Mouse (Mus musculus) erythroblast, embryonic 14.5 days (primary cell): ENCODE measurements around the gene Heg1. TPM values are rescaled to one million over a fixed set of nuclear protein-coding genes. Genes with fewer than 3 reads are reported as not detected.

Experiments used
- H3K27me3 ChIP-seq: 2 replicates; pipeline ENCODE4 v1.6.1; 2012; ENCODE audit warnings: inconsistent platforms; ENCODE audit not compliant: control insufficient read depth
- H3K36me3 ChIP-seq: 2 replicates; pipeline ENCODE4 v1.6.1; 2012; ENCODE audit warnings: mild to moderate bottlenecking, inconsistent platforms; ENCODE audit not compliant: control insufficient read depth
- H3K4me1 ChIP-seq: 2 replicates; pipeline ENCODE4 v1.6.1; 2012; ENCODE audit warnings: inconsistent platforms; ENCODE audit not compliant: control insufficient read depth
- H3K4me3 ChIP-seq: replicated peaks from 2 replicates; pipeline ENCODE3; 2012; ENCODE audit warnings: moderate library complexity, mild to moderate bottlenecking, inconsistent platforms
- H3K9me3 ChIP-seq: 2 replicates; pipeline ENCODE4 v1.6.1; 2012; ENCODE audit warnings: low read length, inconsistent platforms, mixed read lengths; ENCODE audit not compliant: control insufficient read depth
- GATA1 ChIP-seq: IDR thresholded peaks from 2 replicates; pipeline ENCODE4 v1.6.1; 2012; ENCODE audit warnings: low read length, inconsistent platforms, mixed read lengths
- TAL1 ChIP-seq: IDR thresholded peaks from 3 replicates; pipeline ENCODE4 v1.6.1; 2012; ENCODE audit warnings: low read length, inconsistent platforms, mixed read lengths
- polyA plus RNA-seq: library from polyadenylated mRNA; stranded (reverse); fragments of >175 nt; gene quantifications from 2 replicates; pipeline ENCODE4 v1.2.3, GENCODE M21; 2012

Gene Heg1
- polyA plus RNA-seq, 1 experiment: 0.04 TPM

DNA sequence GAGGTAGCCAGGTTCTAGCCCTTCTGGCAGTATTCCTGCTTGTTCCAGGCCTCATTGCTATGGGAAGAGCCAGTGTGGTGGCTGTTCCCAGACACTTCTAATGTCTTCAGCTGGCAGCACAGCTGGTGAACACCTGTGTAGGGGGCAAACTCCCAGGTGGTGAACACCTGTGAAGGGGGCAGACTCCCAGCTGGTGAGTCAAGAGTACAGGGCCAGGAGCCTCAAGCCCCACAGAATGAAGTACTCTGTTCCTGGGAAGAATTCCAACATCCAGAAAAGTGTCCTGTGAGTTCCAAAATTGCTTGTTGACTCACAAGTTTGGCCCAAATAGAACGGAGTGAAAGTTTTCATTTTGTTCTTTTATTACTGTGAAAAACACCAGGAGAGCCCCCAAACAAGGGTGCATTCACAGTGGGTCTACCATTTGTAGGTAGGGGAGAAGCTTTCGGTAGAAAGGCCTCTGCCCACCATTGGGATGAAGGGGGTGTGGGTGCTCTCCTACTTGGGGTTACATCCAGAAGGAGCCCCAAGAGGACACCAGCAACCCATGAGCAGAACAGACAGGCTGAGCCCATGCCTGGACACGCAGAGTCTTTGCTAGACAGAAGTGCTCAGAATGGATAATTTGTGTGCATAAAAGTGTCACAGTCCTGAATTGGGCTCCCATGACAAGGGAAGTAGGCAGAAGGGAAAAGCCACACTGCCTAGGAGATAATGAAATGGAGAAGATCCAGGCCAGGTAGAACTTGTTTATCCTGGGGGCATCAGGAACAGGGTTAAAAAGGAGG lies 84.5 kb downstream of the Heg1 start:
- Histone ChIP-seq H3K4me3 (no peak overlapping the region), H3K9me3 (no peaks in the 10 kb centered on the region), H3K4me1 (peaks cover 32% of the 10 kb centered on the region), H3K36me3 (peaks cover 3% of the 10 kb centered on the region), H3K27me3 (no peaks in the 10 kb centered on the region)
- TF ChIP-seq GATA1 (no peak), TAL1 (no peak)

DNA sequence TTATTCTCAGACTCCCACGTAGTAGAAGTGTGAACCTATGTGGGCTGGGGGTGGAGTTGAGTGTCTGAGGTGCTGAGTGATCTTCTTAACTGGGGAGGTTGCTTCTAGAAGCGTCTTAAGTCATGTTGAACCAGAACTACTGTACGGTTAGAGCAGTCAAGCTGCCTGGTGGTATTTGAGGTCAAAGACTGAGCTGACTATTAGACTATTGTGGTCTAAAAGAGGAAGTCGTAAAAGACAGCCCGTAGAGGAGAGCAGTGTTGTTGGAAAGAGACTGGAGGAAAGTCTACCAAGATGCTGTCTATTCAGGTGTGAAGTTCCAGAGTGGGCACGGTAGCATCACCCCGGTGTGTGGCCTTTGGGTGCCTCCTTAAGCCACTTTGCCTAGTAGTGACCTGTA lies 85.7 kb downstream of the Heg1 start:
- peaks cover 3% of the 10 kb centered on the region for H3K36me3 ChIP-seq
- H3K4me3 ChIP-seq: no peak overlapping the region
- no peaks in the 10 kb centered on the region for H3K27me3 ChIP-seq
- TF ChIP-seq TAL1 (no peak), GATA1 (no peak)
- H3K9me3 ChIP-seq: no peaks in the 10 kb centered on the region
- H3K4me1 ChIP-seq: peaks cover 23% of the 10 kb centered on the region

DNA sequence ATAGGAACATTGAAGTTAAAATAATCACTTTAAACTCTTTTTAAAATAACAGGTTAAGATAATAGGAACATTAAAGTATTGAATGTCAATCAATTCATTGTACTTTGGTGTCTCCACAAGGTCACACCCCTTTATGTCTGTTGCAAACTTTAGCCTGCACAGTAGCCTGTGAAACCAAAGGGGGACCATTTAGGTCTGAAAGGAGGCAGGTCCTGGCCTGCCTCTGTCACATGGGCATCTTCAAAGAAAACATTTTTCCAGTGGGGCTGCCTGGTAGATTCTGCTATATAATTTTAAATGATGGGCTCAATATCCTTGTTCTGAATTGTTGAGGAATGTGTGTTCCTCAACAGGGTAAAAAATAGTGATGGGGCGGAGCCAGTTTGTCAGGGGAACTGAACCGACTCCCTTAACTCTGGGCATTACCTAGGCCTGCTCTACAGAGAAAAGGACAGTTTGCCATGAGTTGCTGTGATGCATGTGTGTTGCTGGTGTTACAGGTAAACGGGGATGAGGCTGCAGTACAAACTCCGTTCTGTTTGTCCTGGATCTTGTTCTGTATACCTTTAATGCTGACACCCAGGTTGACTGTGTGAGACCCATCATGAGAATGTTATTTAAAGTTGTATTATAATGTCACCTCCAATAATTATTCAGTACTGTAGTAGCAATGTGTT lies 86.7 kb downstream of the Heg1 start:
- H3K4me1 ChIP-seq: peaks cover 17% of the 10 kb centered on the region

DNA sequence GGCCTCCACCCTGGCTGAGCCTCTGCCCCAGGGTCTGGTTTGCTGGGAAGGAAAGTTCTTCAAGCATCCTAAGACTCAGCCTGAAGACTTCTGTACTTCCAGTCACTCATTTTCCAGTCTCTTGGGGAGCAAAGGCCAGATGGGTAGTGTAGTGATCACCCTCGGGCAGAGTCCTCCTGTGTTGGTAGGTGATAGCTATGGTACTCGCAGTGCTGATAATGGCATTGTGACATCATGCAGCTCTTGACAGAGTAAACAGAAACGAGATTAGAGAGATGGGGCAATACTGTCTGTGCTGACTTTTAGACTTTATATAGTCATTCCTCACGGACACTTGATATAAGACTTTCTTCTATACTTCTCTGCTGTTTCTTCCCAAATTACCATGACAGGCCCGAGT lies 88.6 kb downstream of the Heg1 start:
- no peak overlapping the region for H3K4me3 ChIP-seq
- H3K9me3 ChIP-seq: no peaks in the 10 kb centered on the region
- H3K36me3 ChIP-seq: no peaks in the 10 kb centered on the region
- H3K27me3 ChIP-seq: no peaks in the 10 kb centered on the region
- no peak for TF ChIP-seq TAL1
- no peak for TF ChIP-seq GATA1
- peaks cover 8% of the 10 kb centered on the region; the same call in 1 of the 2 replicates for H3K4me1 ChIP-seq

More for the DNA sequence above, 86.7 kb downstream of the Heg1 start:
- Histone ChIP-seq H3K36me3 (peaks cover 3% of the 10 kb centered on the region), H3K27me3 (no peaks in the 10 kb centered on the region), H3K9me3 (no peaks in the 10 kb centered on the region), H3K4me3 (no peak overlapping the region)
- TF ChIP-seq GATA1 (no peak), TAL1 (no peak)

DNA sequence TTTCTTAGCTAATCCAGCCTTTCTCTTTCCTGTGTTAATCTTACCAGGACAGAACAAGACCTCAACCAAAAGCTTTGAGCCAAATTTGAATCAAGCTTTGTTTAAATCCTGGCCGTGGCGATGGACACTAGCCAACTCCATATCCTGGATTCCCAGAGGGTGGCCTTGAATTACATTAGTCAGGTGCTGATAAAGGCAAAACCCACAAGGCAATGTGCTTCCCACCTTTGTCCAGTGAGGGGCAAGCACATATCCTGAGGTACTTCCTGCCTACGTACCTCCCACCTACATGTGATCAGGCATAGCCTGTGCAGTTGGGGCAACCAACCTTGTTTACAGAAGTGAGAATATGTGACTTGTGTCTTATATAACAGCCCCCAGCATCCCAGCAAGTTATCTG lies 90.8 kb downstream of the Heg1 start:
- H3K4me1 ChIP-seq: peaks cover 8% of the 10 kb centered on the region; the same call in 1 of the 2 replicates
- no peaks in the 10 kb centered on the region for H3K9me3 ChIP-seq
- H3K4me3 ChIP-seq: no peak overlapping the region
- no peaks in the 10 kb centered on the region for H3K27me3 ChIP-seq
- no peaks in the 10 kb centered on the region for H3K36me3 ChIP-seq
- TF ChIP-seq GATA1 (no peak), TAL1 (no peak)

DNA sequence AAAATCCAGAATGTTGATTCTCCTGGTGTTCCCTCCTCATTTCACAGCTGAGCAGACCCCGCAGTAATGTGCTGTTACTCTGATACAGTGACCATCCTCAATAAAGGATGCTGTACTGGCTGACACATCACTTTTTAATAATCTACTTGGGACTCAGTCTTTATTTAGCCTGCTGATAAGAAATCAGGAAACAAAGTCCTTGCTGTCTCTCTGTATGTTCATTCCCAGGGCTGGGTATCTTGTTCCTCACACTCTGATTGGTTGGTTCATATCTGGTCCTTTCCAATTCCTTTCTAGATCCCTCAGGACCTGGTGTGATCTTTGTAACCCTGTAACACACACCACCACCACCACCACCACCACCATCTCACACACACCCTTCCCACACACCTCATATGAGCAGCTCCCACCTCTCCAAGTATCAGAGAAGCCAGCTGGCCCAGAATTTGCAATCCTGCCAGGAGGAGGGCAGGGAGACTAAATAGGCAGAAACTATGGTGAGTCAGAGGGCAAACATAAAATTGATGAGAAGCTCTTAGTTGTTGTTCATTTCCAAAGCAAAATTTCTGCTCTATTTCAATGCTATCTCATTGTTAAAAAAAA lies 91.7 kb downstream of the Heg1 start:
- TF ChIP-seq GATA1: no peak
- TF ChIP-seq TAL1: no peak
- Histone ChIP-seq H3K36me3 (no peaks in the 10 kb centered on the region), H3K4me3 (no peak overlapping the region), H3K4me1 (peaks cover 8% of the 10 kb centered on the region; the same call in 1 of the 2 replicates), H3K9me3 (no peaks in the 10 kb centered on the region), H3K27me3 (no peaks in the 10 kb centered on the region)

DNA sequence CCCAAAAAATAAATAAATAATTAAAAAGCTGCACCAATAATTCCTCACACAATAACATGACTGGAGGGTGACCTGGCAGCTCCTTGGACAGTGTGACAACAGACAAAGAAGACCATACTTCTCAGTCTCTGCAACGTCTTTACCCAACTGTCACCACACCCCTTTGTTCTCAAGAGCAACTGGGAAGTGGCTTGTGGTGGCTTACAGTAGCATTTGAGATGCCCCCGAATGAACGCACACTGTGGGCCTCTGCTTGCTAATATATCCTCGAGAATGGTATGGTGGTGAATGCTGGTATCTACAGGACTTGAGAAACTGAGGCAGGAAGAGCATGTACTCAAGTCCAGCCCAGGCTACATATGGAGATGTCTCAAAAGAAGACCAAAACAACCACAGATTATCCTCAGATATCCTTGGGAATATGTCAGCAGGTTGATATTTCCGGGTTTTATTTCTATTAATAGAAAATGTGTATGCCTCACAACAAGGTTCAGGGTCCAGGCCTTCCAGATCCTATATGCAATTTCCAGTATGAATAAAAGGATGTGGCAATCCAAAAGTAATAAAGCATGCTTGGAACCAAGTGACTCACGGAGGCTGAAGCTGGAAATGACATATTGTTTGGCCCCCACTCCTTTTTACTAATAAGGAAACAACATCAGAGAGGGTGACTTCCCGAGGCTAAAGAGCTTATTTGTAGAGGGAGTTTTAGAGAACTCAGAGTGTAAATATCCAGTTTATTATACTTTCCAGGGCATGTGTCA lies 92.8 kb downstream of the Heg1 start:
- Histone ChIP-seq H3K4me3 (no peak overlapping the region), H3K4me1 (peaks cover 15% of the 10 kb centered on the region), H3K36me3 (no peaks in the 10 kb centered on the region), H3K9me3 (no peaks in the 10 kb centered on the region), H3K27me3 (no peaks in the 10 kb centered on the region)
- no peak for TF ChIP-seq GATA1
- no peak for TF ChIP-seq TAL1

DNA sequence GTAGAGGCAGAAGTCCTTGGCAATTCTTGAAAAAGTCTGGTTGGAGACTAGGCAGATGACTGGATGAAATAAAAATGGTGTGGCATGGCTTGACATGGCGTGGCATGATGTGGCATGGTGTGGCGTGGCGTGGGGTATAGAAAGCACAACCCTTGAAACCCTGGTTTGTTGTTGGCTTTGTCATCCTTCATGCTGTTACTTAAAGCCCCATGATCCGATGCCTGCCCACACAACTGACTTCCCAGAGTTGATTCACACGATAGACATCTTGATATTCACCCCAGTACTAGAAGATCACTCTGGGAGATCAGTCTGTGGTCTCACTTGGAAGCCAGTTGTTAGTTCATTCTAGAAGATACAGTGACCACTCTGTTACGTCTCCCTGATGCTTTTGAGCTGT lies 93.4 kb downstream of the Heg1 start:
- H3K4me3 ChIP-seq: no peak overlapping the region
- no peaks in the 10 kb centered on the region for H3K27me3 ChIP-seq
- H3K9me3 ChIP-seq: no peaks in the 10 kb centered on the region
- TF ChIP-seq TAL1: no peak
- no peak for TF ChIP-seq GATA1
- H3K36me3 ChIP-seq: no peaks in the 10 kb centered on the region
- peaks cover 19% of the 10 kb centered on the region for H3K4me1 ChIP-seq
